8 mouse cellular contexts compared by ENCODE assay signal in the genomic region with DNA sequence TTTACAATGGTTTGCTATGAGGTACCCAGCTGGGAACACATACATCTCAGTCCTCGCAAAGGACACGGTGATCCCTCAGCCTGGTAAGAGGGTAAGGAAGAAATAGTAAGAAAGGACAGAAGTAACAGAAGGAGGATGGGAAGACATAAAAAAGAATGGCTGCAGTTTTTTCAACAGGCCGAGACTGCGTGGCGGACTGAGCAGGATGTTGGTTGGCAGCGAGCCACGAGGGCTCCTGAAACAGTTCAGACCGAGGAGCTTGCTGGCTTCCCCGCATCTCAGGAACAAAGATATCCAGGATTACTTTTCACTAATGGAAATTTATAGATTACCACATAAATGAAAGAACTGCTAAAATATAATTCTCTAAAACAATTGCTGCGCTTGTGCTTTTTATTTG.
DNase-seq lines count a peak whose midpoint lies in the region; ATAC-seq and TF ChIP-seq lines count a peak whose summit lies in the region.

No protein-coding gene starts in this region.

- no peaks in the 10 kb centered on the region for H3K9me3 ChIP-seq in hindbrain, embryonic 14.5 days (ENCODE audit: control insufficient read depth, low read length)
- no peaks in the 10 kb centered on the region for H3K9me3 ChIP-seq in hindbrain, embryonic 16.5 days (ENCODE audit: control insufficient read depth, low read length)

- no peak for ATAC-seq in hindbrain, embryonic 14.5 days (ENCODE audit: low FRiP score)
- no peak for ATAC-seq in hindbrain, embryonic 16.5 days
- ATAC-seq in monocyte, adult 5-6 weeks (replicated peaks; ENCODE audit: insufficient number of reproducible peaks, low FRiP score, low TSS enrichment, poor library complexity, severe bottlenecking) = no peak

- H3K27me3 ChIP-seq in hindbrain, embryonic 14.5 days (ENCODE audit: control insufficient read depth, insufficient read depth, low read length) = no peaks in the 10 kb centered on the region
- H3K27me3 ChIP-seq in hindbrain, embryonic 16.5 days (replicated peaks; ENCODE audit: control insufficient read depth, insufficient read depth, low read length) = no peaks in the 10 kb centered on the region
- H3K27me3 ChIP-seq in thymus, adult 2 months (ENCODE audit: control insufficient read depth, insufficient read depth, low read length) = no peaks in the 10 kb centered on the region

- no peak overlapping the region for H3K27ac ChIP-seq in hindbrain, embryonic 14.5 days
- no peak overlapping the region for H3K27ac ChIP-seq in hindbrain, embryonic 16.5 days (ENCODE audit: low read depth, low read length)
- H3K27ac ChIP-seq in thymus, adult 2 months (ENCODE audit: control insufficient read depth, insufficient read depth, low read length) = no peak overlapping the region

- no peak for TF ChIP-seq CTCF in thymus, adult 2 months (IDR thresholded peaks at IDR 0.05; ENCODE audit: borderline replicate concordance, control insufficient read depth, extremely low read depth, insufficient read depth, low read length, poor library complexity)

- no peak overlapping the region for H3K4me2 ChIP-seq in hindbrain, embryonic 14.5 days (replicated peaks)
- H3K4me2 ChIP-seq in hindbrain, embryonic 16.5 days (ENCODE audit: low read length) = no peak overlapping the region

- no peak overlapping the region for H3K4me3 ChIP-seq in hindbrain, embryonic 14.5 days (replicated peaks; ENCODE audit: low read length)
- H3K4me3 ChIP-seq in hindbrain, embryonic 16.5 days (ENCODE audit: low read length) = no peak overlapping the region
- H3K4me3 ChIP-seq in thymus, adult 2 months (ENCODE audit: control insufficient read depth, insufficient read depth, low read length) = no peak overlapping the region

- DNase-seq in hindbrain, embryonic 14.5 days (ENCODE audit: low spot score) = peak; percentile 66
- DNase-seq in urinary bladder, postnatal 14 days (ENCODE audit: low spot score) = peak; percentile 59
- no peak for DNase-seq in urinary bladder, postnatal 10 days (ENCODE audit: low spot score)
- peak; percentile 74 for DNase-seq in heart, postnatal 4 days
- DNase-seq in thymus, adult 2 months = no peak
- DNase-seq in embryo, embryonic 10.5 days (ENCODE audit: low spot score) = no peak

- H3K9ac ChIP-seq in hindbrain, embryonic 14.5 days = no peak overlapping the region
- H3K9ac ChIP-seq in hindbrain, embryonic 16.5 days (ENCODE audit: low read depth, low read length) = no peak overlapping the region

- H3K36me3 ChIP-seq in hindbrain, embryonic 14.5 days (replicated peaks; ENCODE audit: control insufficient read depth, insufficient read depth) = no peaks in the 10 kb centered on the region
- H3K36me3 ChIP-seq in hindbrain, embryonic 16.5 days (ENCODE audit: control insufficient read depth, insufficient read depth, low read length) = no peaks in the 10 kb centered on the region
- no peaks in the 10 kb centered on the region for H3K36me3 ChIP-seq in thymus, adult 2 months (ENCODE audit: control insufficient read depth, insufficient read depth, low read length)

- 50% methylated on average over 10 of the region's 10 CpGs for WGBS in hindbrain, embryonic 14.5 days
- WGBS in hindbrain, embryonic 16.5 days = 53% methylated on average over 10 of the region's 10 CpGs
- 32% methylated on average over 10 of the region's 10 CpGs for WGBS in thymus, adult 2 months

- no peak for TF ChIP-seq POLR2A in thymus, adult 2 months (IDR thresholded peaks at IDR 0.05; ENCODE audit: control insufficient read depth, extremely low read depth, insufficient read depth, low read length, poor library complexity)

- peaks cover 4% of the 10 kb centered on the region; the same call in 1 of the 2 replicates for H3K4me1 ChIP-seq in hindbrain, embryonic 14.5 days (replicated peaks; ENCODE audit: control insufficient read depth, insufficient read depth, low read length)
- peaks cover 2% of the 10 kb centered on the region; the same call in 1 of the 2 replicates for H3K4me1 ChIP-seq in hindbrain, embryonic 16.5 days (ENCODE audit: control insufficient read depth, insufficient read depth, low read depth, low read length)
- H3K4me1 ChIP-seq in thymus, adult 2 months (replicated peaks; ENCODE audit: control insufficient read depth, insufficient read depth, low read length) = 0 out of 2 replicates have a peak, but pooled peaks cover 5% of the 10 kb centered on the region

Comparison
In these comparisons a context has a peak if more than half of its experiments do, and no peak if none do; other contexts are left out.
1. DNase-seq: peak in hindbrain, embryonic 14.5 days (single experiment), urinary bladder, postnatal 14 days (single experiment) and heart, postnatal 4 days (single experiment); none in urinary bladder, postnatal 10 days (single experiment), thymus, adult 2 months (single experiment) and embryo, embryonic 10.5 days (single experiment).